In genomic region chr4:32337638-32338037, GRCm38 (mm10) we compare ENCODE assay signal across 8 mouse cellular contexts.
DNase-seq lines count a peak whose midpoint lies in the region; ATAC-seq lines count a peak whose summit lies in the region.

No protein-coding gene starts in this region.

- H3K9me3 ChIP-seq in heart, embryonic 13.5 days, result no peaks in the 10 kb centered on the region

- no peaks in the 10 kb centered on the region for H3K27me3 ChIP-seq in heart, embryonic 13.5 days (replicated peaks)

- WGBS in heart, embryonic 13.5 days, result 2% methylated on average over 11 of the region's 11 CpGs

- H3K4me1 ChIP-seq in heart, embryonic 13.5 days, result peaks cover 48% of the 10 kb centered on the region

- peak overlapping the region; percentile 75 for H3K27ac ChIP-seq in heart, embryonic 13.5 days (replicated peaks)

- H3K36me3 ChIP-seq in heart, embryonic 13.5 days, result no peaks in the 10 kb centered on the region

- ATAC-seq in heart, embryonic 13.5 days (ENCODE audit: extremely low read depth, insufficient number of reproducible peaks, low FRiP score, low TSS enrichment), result peak; percentile 78; the same call in 1 of the 2 replicates
- peak; percentile 88 for ATAC-seq in megakaryocyte-erythroid progenitor cell, adult 5-6 weeks (replicated peaks; ENCODE audit: low FRiP score, low TSS enrichment, poor library complexity, severe bottlenecking)

- peak; percentile 56 for DNase-seq in adrenal gland, adult 2 months
- DNase-seq in adrenal gland, adult 18-20 months (ENCODE audit: low spot score in 2 of 2), result no peak
- peak; percentile 49 for DNase-seq in adrenal gland, postnatal 10 days
- DNase-seq in kidney, postnatal 4 days, result peak; percentile 73 to 83
- no peak for DNase-seq in right cerebral cortex, postnatal 4 days
- DNase-seq in layer of hippocampus, postnatal 10 days (ENCODE audit: low spot score in 2 of 2), result no peak

- peak overlapping the region; percentile 44 for H3K4me2 ChIP-seq in heart, embryonic 13.5 days

- peak overlapping the region; percentile 33; the same call in 1 of the 2 replicates for H3K9ac ChIP-seq in heart, embryonic 13.5 days

- no peak overlapping the region for H3K4me3 ChIP-seq in heart, embryonic 13.5 days

Comparison
In these comparisons a context has a peak if more than half of its experiments do, and no peak if none do; other contexts are left out.
1. DNase-seq: peak in adrenal gland, adult 2 months (single experiment), adrenal gland, postnatal 10 days (single experiment) and kidney, postnatal 4 days (2 of 2); none in adrenal gland, adult 18-20 months (0 of 2), right cerebral cortex, postnatal 4 days (single experiment) and layer of hippocampus, postnatal 10 days (0 of 2).